Mouse (Mus musculus) ES-E14 (cell line): ENCODE results near the gene Ugt1a7c. TPM values are rescaled to one million over a fixed set of nuclear protein-coding genes. Genes with fewer than 3 reads are reported as not detected.
"Not testable (repeated sequence)": the region's sequence is repeated elsewhere in the genome, so short reads cannot be mapped to it uniquely, and the experiment has no call there.

Experiments
- DNase-seq: peaks from one replicate; pipeline ENCODE4 v3.0.0-alpha.2; 2013; ENCODE audit warnings: low read depth, low spot score
- H3K27ac ChIP-seq: 2 replicates; pipeline ENCODE4 v1.5.1; 2012; ENCODE audit warnings: low read depth, mild to moderate bottlenecking, low read length, moderate library complexity, mixed read lengths; ENCODE audit not compliant: poor library complexity, insufficient read depth, severe bottlenecking
- H3K36me3 ChIP-seq: 2 replicates; pipeline ENCODE4 v1.6.1; 2012; ENCODE audit warnings: mild to moderate bottlenecking, low read length, moderate library complexity, mixed read lengths; ENCODE audit not compliant: control insufficient read depth, poor library complexity, insufficient read depth, severe bottlenecking
- H3K4me1 ChIP-seq, 2 experiments: fragments of 150-350 bp in 1 of 2; sonication (generic) in 1 of 2; 2 replicates each; pipeline ENCODE4 v1.6.1; 2012; ENCODE audit warnings: low read length in 2 of 2, mild to moderate bottlenecking in 1 of 2, mixed read lengths in 1 of 2; ENCODE audit not compliant: control insufficient read depth in 2 of 2, insufficient read depth in 2 of 2, poor library complexity in 1 of 2
- H3K4me3 ChIP-seq, 2 experiments: fragments of 150-350 bp in 1 of 2; sonication (generic) in 1 of 2; 2 replicates each; pipeline ENCODE4 v1.5.1; 2012; ENCODE audit warnings: low read length in 2 of 2, low read depth in 1 of 2, mild to moderate bottlenecking in 1 of 2, mixed read lengths in 1 of 2; ENCODE audit not compliant: insufficient read depth in 1 of 2, poor library complexity in 1 of 2, severe bottlenecking in 1 of 2
- H3K9ac ChIP-seq: 2 replicates; pipeline ENCODE4 v1.6.1; 2012; ENCODE audit warnings: low read depth, mild to moderate bottlenecking, low read length, mixed read lengths; ENCODE audit not compliant: poor library complexity, insufficient read depth, severe bottlenecking
- H3K9me3 ChIP-seq: fragments of 150-350 bp; sonication (generic); 2 replicates; pipeline ENCODE4 v1.6.1; 2012; ENCODE audit warnings: low read depth, mild to moderate bottlenecking, low read length; ENCODE audit not compliant: control insufficient read depth, insufficient read depth
- CHD2 ChIP-seq: IDR thresholded peaks from 2 replicates; pipeline ENCODE4 v1.6.1; 2014; ENCODE audit warnings: mild to moderate bottlenecking, low read depth, low read length, inconsistent platforms
- HCFC1 ChIP-seq: IDR thresholded peaks from 2 replicates; pipeline ENCODE4 v1.6.1; 2012; ENCODE audit warnings: low read length, inconsistent platforms, borderline replicate concordance; ENCODE audit not compliant: insufficient read depth
- MAFK ChIP-seq: IDR thresholded peaks from 2 replicates; pipeline ENCODE4 v1.6.1; 2014; ENCODE audit warnings: mild to moderate bottlenecking, low read depth, low read length, inconsistent platforms; ENCODE audit not compliant: insufficient read depth
- ZC3H11A ChIP-seq: IDR thresholded peaks from 2 replicates; pipeline ENCODE4 v1.6.1; 2012; ENCODE audit warnings: low read depth, mild to moderate bottlenecking, inconsistent platforms, low read length, borderline replicate concordance
- ZNF384 ChIP-seq: IDR thresholded peaks from 2 replicates; pipeline ENCODE4 v1.6.1; 2012; ENCODE audit warnings: low read depth, low read length, inconsistent platforms
- in situ Hi-C, 2 experiments: fragments of 600-800 bp; cut with MboI; formaldehyde crosslinking; loops; one replicate each; pipeline ENCODE4 v1.15.1; 2025; ENCODE audit warnings: low sequenced_read_pairs in 2 of 2, inconsistent platforms in 1 of 2; ENCODE audit not compliant: unreplicated experiment in 2 of 2
- total RNA-seq: library from RNA; depleted of rRNA; stranded (reverse); fragments of 300-350 nt; gene quantifications from 2 replicates; pipeline ENCODE4 v1.2.3, GENCODE M21; 2012

Gene Ugt1a7c
- total RNA-seq, 1 experiment, result 0.09 TPM

DNA sequence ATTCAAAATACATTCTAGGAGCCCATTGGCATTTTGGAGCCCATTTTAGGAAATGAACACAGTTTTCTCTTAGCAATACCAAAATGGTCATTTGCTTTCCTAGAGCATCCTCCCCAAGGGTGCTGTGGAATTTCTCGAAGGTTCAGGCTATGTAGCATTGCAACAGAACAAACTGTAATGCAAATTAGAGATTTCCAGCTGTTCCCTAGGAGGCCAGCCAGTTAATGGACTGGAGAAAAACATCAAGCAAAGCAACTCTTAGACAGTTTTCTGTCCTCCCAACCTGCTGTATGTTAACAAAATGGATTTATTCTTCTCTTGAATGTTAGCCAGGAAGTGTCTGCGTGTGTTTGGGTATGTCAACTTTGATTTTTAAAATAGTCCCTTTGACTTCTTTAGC is 41.8 kb downstream of the Ugt1a7c start:
- H3K4me3 ChIP-seq, result no peak overlapping the region
- in situ Hi-C loops, result no loop called here
- H3K9me3 ChIP-seq, result no peaks in the 10 kb centered on the region
- H3K27ac ChIP-seq, result no peak overlapping the region
- H3K9ac ChIP-seq, result no peak overlapping the region
- no peak for DNase-seq
- no peaks in the 10 kb centered on the region for H3K36me3 ChIP-seq
- TF ChIP-seq ZNF384 (no peak), ZC3H11A (no peak), CHD2 (no peak), HCFC1 (no peak), MAFK (no peak)
- 0 out of 4 replicates have a peak, but pooled peaks cover 0 to 2% of the 10 kb centered on the region in 2 experiments for H3K4me1 ChIP-seq

DNA sequence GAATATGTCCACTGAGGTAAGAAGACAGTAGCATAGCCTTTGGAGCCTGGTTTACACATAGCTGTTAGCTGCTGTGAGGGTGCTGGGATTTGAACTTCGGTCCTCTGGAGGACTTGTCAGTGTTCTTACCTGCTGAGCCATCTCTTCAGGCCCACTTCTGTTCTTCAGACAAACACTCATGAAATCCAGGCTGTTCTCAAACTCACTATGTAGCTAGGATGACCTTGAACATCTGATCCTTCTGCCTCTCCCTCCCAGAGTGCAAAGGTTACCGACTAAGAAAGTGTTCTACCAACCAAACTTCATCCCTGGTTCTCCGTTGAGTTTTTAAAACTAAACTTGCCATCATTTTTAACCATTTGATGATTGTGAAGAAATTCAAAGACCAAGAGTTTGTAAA is 42.4 kb downstream of the Ugt1a7c start:
- Histone ChIP-seq H3K9me3 (no peaks in the 10 kb centered on the region), H3K4me1 (0 out of 4 replicates have a peak, but pooled peaks cover 0 to 2% of the 10 kb centered on the region in 2 experiments), H3K4me3 (no peak overlapping the region), H3K9ac (no peak overlapping the region), H3K36me3 (no peaks in the 10 kb centered on the region), H3K27ac (no peak overlapping the region)
- in situ Hi-C loops, result no loop called here
- DNase-seq, result no peak
- TF ChIP-seq MAFK (no peak), CHD2 (no peak), ZNF384 (no peak), ZC3H11A (no peak), HCFC1 (no peak)

DNA sequence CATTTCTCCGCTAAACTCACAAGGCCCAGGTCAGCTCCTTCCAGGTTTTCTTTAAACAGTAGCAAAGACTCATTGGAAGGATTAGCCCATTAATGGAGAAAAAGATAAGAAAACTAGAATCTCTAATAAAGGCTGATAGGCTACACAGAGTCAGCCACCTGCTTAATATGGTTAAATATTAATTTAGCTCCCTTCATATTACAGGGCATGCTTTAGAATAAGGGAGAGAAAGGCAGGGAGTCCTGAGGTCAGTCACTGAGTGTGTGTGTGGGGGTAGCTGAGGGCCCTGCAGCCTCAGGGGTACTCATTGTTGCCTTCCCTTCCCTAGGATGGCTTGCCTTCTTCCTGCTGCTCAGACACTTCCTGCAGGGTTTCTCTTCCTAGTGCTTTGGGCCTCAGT is 43.3 kb downstream of the Ugt1a7c start:
- no peaks in the 10 kb centered on the region for H3K36me3 ChIP-seq
- no peak for DNase-seq
- H3K9me3 ChIP-seq, result no peaks in the 10 kb centered on the region
- H3K9ac ChIP-seq, result no peak overlapping the region
- H3K4me3 ChIP-seq, result no peak overlapping the region
- TF ChIP-seq MAFK (no peak), HCFC1 (no peak), ZNF384 (no peak), CHD2 (no peak), ZC3H11A (no peak)
- 0 out of 4 replicates have a peak, but pooled peaks cover 0 to 2% of the 10 kb centered on the region in 2 experiments for H3K4me1 ChIP-seq
- in situ Hi-C loops, result no loop called here
- H3K27ac ChIP-seq, result no peak overlapping the region

DNA sequence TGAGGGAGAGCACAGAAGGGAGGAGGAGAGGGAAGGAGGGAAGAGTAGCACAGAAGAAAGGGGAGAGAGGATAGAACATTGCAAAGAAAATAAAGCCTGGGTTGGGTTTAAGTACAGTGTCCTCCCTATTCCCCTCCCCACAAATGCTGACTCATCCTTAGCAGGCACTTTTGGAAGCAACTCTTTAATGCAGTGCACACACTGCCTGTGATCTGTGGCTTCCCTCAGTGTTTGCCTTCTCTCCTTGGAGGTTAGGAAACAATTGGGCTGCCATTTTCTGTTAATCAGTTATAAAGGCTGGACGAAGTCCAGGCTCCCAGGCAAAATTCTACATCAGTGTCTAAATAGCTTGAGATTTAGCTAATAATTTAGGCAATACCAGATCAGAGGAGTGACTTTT is 45.6 kb downstream of the Ugt1a7c start:
- DNase-seq, H3K9ac ChIP-seq, H3K4me3 ChIP-seq, H3K9me3 ChIP-seq, H3K36me3 ChIP-seq, in situ Hi-C loops, H3K27ac ChIP-seq, H3K4me1 ChIP-seq: not testable (repeated sequence)
- TF ChIP-seq MAFK, result 0 out of 2 replicates have a peak, but pooled peaks have one; percentile 18

DNA sequence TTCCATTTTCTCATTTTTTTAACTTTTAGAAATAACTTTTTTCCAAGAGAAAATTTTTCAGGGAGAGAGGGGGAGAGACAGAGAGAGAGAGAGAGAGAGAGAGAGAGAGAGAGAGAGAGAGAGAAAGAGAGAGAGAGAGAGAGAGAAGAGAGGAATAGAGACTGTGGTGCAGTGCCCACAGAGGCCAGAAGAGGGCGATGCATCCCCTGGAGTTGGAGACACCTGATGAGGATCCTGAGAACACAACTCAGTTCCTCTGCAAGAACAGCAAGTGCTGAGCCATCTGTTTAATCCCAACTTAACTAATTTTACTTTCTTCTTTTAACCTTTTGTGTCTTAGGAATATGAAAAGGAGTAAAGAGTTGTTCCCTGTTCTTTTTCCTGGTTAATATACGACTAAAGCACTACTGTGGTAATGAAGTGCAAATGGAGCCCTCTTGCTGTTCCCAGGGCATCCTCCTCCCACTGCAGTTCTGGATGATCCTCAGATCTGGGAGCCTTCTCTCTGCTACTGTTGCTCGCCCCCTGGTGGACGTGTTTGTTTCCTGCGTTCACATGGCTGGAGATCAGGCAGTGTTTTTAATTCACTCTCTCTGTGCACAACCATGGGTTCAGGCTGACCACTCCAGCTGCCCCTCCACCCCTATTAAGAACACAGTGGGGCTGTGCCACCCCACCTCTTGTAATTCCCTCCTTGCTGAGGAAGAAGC is 49.3 kb downstream of the Ugt1a7c start:
- in situ Hi-C loops, H3K4me3 ChIP-seq, H3K9ac ChIP-seq, DNase-seq, H3K9me3 ChIP-seq, H3K36me3 ChIP-seq, H3K4me1 ChIP-seq, H3K27ac ChIP-seq: not testable (repeated sequence)

DNA sequence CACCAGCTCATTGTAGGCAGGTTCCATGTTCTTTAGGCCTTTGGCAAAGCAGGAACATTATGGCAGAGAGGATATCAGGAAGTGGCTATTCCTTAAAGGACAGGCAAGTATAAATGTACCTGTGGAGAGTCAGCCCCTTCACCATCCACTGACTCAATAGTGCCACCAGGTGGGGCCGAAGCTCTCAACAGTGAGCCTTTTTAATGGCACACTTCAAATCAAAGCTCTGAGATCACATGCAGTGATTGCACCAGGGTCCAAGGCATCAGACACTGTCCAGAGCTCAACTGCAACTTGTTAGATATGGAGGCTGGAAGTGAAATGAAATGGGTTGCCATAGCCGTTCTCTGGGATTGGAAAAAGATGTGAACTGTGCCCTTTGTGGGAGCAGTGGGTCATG is 50.4 kb downstream of the Ugt1a7c start:
- in situ Hi-C loops, result not testable (repeated sequence)

DNA sequence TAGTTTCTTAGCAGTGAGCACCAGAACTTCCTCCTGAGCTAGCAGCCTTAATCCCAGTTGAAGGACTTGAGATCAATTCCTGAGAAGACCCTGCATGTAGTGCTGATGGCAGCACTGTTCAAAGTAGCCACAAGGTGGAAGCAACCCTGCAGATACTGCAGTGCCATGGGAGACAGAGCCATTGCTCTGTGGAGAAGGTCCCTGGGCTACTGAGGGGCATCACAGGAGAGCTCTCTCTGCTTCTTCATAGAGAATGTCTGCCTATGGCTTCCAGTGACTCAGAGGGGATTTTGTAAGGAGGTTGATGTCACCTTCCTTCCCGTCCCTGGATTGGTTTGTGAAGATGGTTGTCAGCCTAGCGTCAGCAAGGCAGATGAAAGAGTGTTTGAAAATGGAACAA is 55.3 kb downstream of the Ugt1a7c start:
- H3K27ac ChIP-seq, H3K36me3 ChIP-seq, H3K9ac ChIP-seq, in situ Hi-C loops, DNase-seq, H3K4me1 ChIP-seq, H3K4me3 ChIP-seq, H3K9me3 ChIP-seq: not testable (repeated sequence)

More for the DNA sequence above, 50.4 kb downstream of the Ugt1a7c start:
- DNase-seq, result peak; percentile 29
- not testable (repeated sequence) for H3K4me1 ChIP-seq, H3K27ac ChIP-seq, H3K9ac ChIP-seq, H3K4me3 ChIP-seq, H3K36me3 ChIP-seq, H3K9me3 ChIP-seq
